24 mouse cellular contexts compared by ENCODE assay signal in genomic region chr4:154146342-154146741, GRCm38 (mm10). TPM values are rescaled to one million over a fixed set of nuclear protein-coding genes. Genes with fewer than 3 reads are reported as not detected.
DNase-seq lines count a peak whose midpoint lies in the region; TF ChIP-seq lines count a peak whose summit lies in the region.
"Had no signal": no experiment of that assay in that cellular context is flagged by ENCODE, and none has a peak within 500 bp of the region (broad histone marks: within the 10 kb centered on the region; RNA-seq: fewer than 3 reads in every experiment).

No protein-coding gene starts in this region.

- H3K4me3 ChIP-seq in cerebellum, adult 2 months (replicated peaks; ENCODE audit: insufficient read depth, low read depth, low read length) = no peak overlapping the region
- H3K4me3 ChIP-seq: erythroblast, embryonic 14.5 days; forebrain, embryonic 12.5 days; kidney, embryonic 15.5 days; limb, embryonic 10.5 days; limb, embryonic 15.5 days had no signal

- DNase-seq in right cerebral cortex, adult 18-20 months = peak; percentile 31
- DNase-seq in right cerebral cortex, postnatal 25 days = no peak
- peak; percentile 75 to 86 for DNase-seq in cerebellum, adult 2 months
- DNase-seq in cerebellum, postnatal 14 days = peak; percentile 83 to 89
- DNase-seq in adrenal gland, postnatal 25 days = no peak
- no peak for DNase-seq in heart, postnatal 4 days
- DNase-seq: adrenal gland, adult 8-10 months; B cell, adult 2 months; gastrocnemius, postnatal 14 days; heart, postnatal 14 days; kidney, adult 18-20 months; kidney, postnatal 25 days; lung, adult 2 months; lung, postnatal 14 days; thymus, adult 2 months; thymus, postnatal 4 days had no signal

- TF ChIP-seq POLR2A in cerebellum, adult 2 months (IDR thresholded peaks at IDR 0.05; ENCODE audit: borderline replicate concordance, insufficient read depth, low read length) = no peak

- peak overlapping the region; percentile 84 for H3K27ac ChIP-seq in cerebellum, adult 2 months (ENCODE audit: insufficient read depth, low read length)
- H3K27ac ChIP-seq: forebrain, embryonic 12.5 days; kidney, embryonic 15.5 days; limb, embryonic 10.5 days; limb, embryonic 15.5 days; liver, embryonic 14.5 days had no signal

- H3K4me1 ChIP-seq in cerebellum, adult 2 months (ENCODE audit: control insufficient read depth, insufficient read depth, low read length) = peaks cover 34% of the 10 kb centered on the region

- H3K27me3 ChIP-seq in cerebellum, adult 2 months (ENCODE audit: control insufficient read depth, insufficient read depth, low read length) = no peaks in the 10 kb centered on the region

- 10% methylated on average over 10 of the region's 10 CpGs for WGBS in cerebellum, adult 2 months

- TF ChIP-seq CTCF in cerebellum, adult 2 months (IDR thresholded peaks at IDR 0.05; ENCODE audit: borderline replicate concordance, insufficient read depth, low read depth, low read length) = no peak

RNA-seq across cellular contexts. Expression of gene Wrap73, which starts 4.2 kb away (rescaled TPM):
- polyA plus RNA-seq in cerebellum, adult 2 months (2012; rRNA removed) = 55.6 and 60.3 TPM in 2 replicates
- total RNA-seq in adrenal gland, postnatal 25 days (2021) = 16.1 and 21.1 TPM in 2 replicates
- total RNA-seq in heart, postnatal 4 days (2021) = 10 to 100 TPM; 11.6 to 13.3 TPM

RNA-seq across cellular contexts. Expression of gene Trp73, which starts 6.3 kb away (rescaled TPM):
- 1.7 and 2.6 TPM in 2 replicates for polyA plus RNA-seq in cerebellum, adult 2 months (2012; rRNA removed)
- total RNA-seq in adrenal gland, postnatal 25 days (2021) = not detected in 2 replicates
- total RNA-seq in heart, postnatal 4 days (2021) = not detected
- total RNA-seq: granulocyte monocyte progenitor cell, adult 5-6 weeks; neutrophil, adult 5-6 weeks had no signal

RNA-seq across cellular contexts. Expression of gene Tprgl, which starts 14.1 kb away (rescaled TPM):
- 261 and 272 TPM in 2 replicates for polyA plus RNA-seq in cerebellum, adult 2 months (2012; rRNA removed)
- total RNA-seq in adrenal gland, postnatal 25 days (2021) = 143 and 163 TPM in 2 replicates
- 100 to 1,000 TPM; 100 to 113 TPM for total RNA-seq in heart, postnatal 4 days (2021)

RNA-seq across cellular contexts. Expression of gene Megf6, which starts 24.2 kb away (rescaled TPM):
- polyA plus RNA-seq in cerebellum, adult 2 months (2012; rRNA removed) = 2.6 and 2.9 TPM in 2 replicates
- 1.9 and 2.2 TPM in 2 replicates for total RNA-seq in adrenal gland, postnatal 25 days (2021)
- 10 to 100 TPM; 50.0 to 52.8 TPM for total RNA-seq in heart, postnatal 4 days (2021)
- total RNA-seq: granulocyte monocyte progenitor cell, adult 5-6 weeks; neutrophil, adult 5-6 weeks had no signal

Comparison
In these comparisons a context has a peak if more than half of its experiments do, and no peak if none do; other contexts are left out.
1. DNase-seq: peak in right cerebral cortex, adult 18-20 months (single experiment), cerebellum, adult 2 months (2 of 2) and cerebellum, postnatal 14 days (2 of 2); none in right cerebral cortex, postnatal 25 days (single experiment), adrenal gland, postnatal 25 days (single experiment) and heart, postnatal 4 days (single experiment).